Mouse (Mus musculus): ENCODE measurements around the gene Chid1. TPM values are rescaled to one million over a fixed set of nuclear protein-coding genes. Genes with fewer than 3 reads are reported as not detected.

Chid1 gene
- polyA plus RNA-seq, 1 experiment from 2014 or later: 32.0 TPM

DNA sequence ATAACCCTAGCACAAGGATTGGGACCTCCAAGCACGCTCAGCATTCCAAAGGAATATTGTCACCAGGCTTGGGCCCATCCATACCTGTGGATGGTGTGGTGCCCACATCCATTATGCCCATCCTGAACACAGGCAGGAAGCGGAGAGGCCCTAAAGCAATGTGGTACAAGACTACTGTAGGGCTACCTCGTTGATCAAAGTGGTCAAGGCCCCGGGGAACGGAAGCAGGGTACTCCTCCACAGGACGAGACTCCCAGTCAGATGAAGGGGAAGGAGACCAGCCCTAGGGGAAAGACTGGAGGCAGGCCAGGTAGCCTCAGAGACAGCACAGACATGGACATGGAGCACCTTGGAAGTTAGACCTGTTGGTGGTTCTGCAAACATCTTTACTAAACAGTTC lies 66.9 kb downstream of the Chid1 start:
- Histone ChIP-seq H3K4me3 (no peak overlapping the region), H3K9ac (no peak overlapping the region), H3K27ac (no peak overlapping the region), H3K36me3 (peaks cover 38% of the 10 kb centered on the region), H3K4me2 (no peak overlapping the region), H3K9me3 (replicated peaks) (no peaks in the 10 kb centered on the region), H3K4me1 (peaks cover 74% of the 10 kb centered on the region), H3K27me3 (replicated peaks) (no peaks in the 10 kb centered on the region)
- 76% methylated on average over 6 of the region's 6 CpGs for WGBS (ENCODE audit: insufficient replicate concordance)
- ATAC-seq: no peak

DNA sequence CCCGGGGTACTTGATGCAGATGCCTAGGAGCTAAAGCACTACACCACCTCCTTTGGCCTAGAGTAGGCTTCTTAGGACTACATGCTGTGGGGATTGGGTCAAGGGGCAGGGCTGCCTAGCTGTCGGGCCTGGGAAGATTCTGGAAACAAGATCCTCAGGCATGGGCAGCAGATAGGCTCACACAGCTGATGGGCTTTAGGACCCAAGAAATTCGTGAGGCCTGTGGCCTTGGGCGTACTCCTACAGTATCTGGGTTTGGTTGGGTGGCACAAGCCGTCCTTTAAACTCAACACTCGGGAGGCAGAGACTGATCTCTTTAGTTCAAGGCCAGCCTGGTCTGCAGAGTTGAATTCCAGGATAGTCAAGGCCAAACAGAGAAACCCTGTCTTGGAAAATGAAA lies 67.4 kb downstream of the Chid1 start:
- Histone ChIP-seq H3K9me3 (replicated peaks) (no peaks in the 10 kb centered on the region), H3K27ac (0 out of 2 replicates have a peak overlapping the region, but pooled peaks have one; percentile 7), H3K9ac (no peak overlapping the region), H3K4me3 (no peak overlapping the region), H3K4me2 (no peak overlapping the region), H3K27me3 (replicated peaks) (no peaks in the 10 kb centered on the region), H3K36me3 (peaks cover 38% of the 10 kb centered on the region), H3K4me1 (peaks cover 73% of the 10 kb centered on the region)
- 72% methylated on average over 6 of the region's 6 CpGs for WGBS (ENCODE audit: insufficient replicate concordance)
- ATAC-seq: no peak

DNA sequence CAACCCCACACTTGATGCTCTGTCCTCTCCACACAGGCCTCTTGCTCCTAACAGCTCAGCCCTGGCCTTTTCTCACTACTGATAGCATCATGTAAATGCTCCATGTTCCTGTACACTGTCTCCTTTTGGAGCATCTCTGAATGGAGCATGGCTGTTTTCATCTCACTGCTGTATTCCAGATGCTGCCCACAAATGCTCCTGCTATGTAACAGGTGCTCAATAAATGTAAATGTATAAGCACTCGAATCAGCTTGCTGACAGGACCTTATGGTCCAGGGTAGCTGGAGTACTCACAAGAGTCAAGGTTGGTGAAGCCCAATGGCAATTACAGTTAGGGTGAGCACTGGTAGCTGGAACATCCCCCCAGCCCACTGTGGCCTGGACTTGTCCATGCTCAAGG lies 68.4 kb downstream of the Chid1 start:
- Histone ChIP-seq H3K4me1 (peaks cover 73% of the 10 kb centered on the region), H3K27ac (0 out of 2 replicates have a peak overlapping the region, but pooled peaks have one; percentile 8), H3K4me2 (no peak overlapping the region), H3K9ac (no peak overlapping the region), H3K4me3 (no peak overlapping the region), H3K9me3 (replicated peaks) (no peaks in the 10 kb centered on the region), H3K27me3 (replicated peaks) (peaks cover 6% of the 10 kb centered on the region), H3K36me3 (peaks cover 38% of the 10 kb centered on the region)
- WGBS (ENCODE audit: insufficient replicate concordance): 89% methylated on average over 1 of the region's 1 CpGs
- ATAC-seq: no peak

DNA sequence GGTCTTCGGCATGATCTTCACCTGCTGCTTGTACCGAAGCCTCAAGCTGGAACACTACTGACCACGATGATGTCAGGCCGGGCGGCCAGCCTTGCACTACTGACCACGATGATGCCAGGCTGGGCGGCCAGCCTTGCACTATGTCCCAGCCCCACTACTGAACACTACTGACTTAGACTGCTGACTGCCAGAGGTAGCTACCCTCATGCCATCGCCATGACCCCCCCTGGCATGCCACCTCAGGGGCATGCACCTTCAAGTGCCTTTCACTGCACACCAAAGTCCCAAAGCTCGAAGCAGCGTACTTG lies 69.1 kb downstream of the Chid1 start:
- H3K36me3 ChIP-seq: peaks cover 38% of the 10 kb centered on the region
- H3K9ac ChIP-seq: no peak overlapping the region
- 89% methylated on average over 10 of the region's 10 CpGs for WGBS (ENCODE audit: insufficient replicate concordance)
- no peaks in the 10 kb centered on the region for H3K9me3 ChIP-seq (replicated peaks)
- no peak overlapping the region for H3K4me3 ChIP-seq
- no peak for ATAC-seq
- H3K4me2 ChIP-seq: no peak overlapping the region
- H3K27me3 ChIP-seq (replicated peaks): peaks cover 12% of the 10 kb centered on the region
- H3K27ac ChIP-seq: no peak overlapping the region
- peaks cover 73% of the 10 kb centered on the region for H3K4me1 ChIP-seq

DNA sequence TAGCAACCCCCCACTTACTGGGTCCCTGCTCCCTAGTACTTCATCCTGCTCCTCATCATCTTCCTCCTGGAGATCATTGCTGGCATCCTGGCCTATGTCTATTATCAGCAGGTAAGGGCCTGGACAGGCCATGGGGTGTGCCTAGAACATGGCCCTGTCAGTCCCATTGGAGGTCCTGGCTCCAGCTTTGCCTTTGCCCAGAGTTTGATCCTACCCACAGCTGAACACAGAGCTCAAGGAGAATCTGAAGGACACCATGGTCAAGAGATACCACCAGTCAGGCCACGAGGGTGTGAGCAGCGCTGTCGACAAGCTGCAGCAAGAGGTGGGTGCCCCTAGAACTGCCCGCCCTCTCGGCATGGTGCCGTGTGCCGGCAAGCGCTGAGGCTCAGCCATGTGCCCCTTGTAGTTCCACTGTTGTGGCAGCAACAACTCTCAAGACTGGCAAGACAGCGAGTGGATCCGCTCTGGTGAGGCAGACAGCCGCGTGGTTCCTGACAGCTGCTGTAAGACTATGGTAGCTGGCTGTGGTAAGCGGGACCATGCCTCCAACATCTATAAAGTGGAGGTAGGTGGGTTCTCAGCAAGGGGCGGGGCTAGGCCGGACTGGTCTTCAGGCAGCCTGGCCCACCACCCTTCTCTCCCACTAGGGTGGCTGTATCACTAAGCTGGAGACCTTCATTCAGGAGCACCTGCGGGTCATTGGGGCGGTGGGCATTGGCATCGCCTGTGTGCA lies 69.6 kb downstream of the Chid1 start:
- Histone ChIP-seq H3K9me3 (replicated peaks) (no peaks in the 10 kb centered on the region), H3K4me2 (peak overlapping the region; percentile 95; the same call in 1 of the 2 replicates), H3K4me1 (peaks cover 75% of the 10 kb centered on the region), H3K4me3 (no peak overlapping the region), H3K27ac (peak overlapping the region; percentile 83), H3K27me3 (replicated peaks) (peaks cover 17% of the 10 kb centered on the region), H3K36me3 (peaks cover 38% of the 10 kb centered on the region), H3K9ac (no peak overlapping the region)
- no peak for ATAC-seq
- WGBS (ENCODE audit: insufficient replicate concordance): 85% methylated on average over 18 of the region's 18 CpGs

DNA sequence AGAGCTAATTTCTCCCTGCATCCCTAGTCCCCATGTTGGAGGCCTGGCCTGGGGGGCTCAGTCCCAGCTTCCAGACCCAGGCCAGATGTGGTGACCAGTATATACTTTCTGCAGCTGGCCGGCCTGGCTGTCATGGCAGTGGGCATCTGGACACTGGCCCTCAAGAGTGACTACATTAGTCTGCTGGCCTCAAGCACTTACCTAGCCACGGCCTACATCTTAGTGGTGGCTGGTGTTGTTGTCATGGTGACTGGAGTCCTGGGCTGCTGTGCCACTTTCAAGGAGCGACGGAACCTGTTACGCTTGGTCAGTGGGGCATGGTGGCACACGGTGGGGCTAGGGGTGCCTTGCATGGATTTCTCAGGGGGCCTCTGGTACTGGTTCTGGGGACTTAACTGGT lies 70.3 kb downstream of the Chid1 start:
- Histone ChIP-seq H3K4me2 (peak overlapping the region; percentile 95), H3K4me3 (peak overlapping the region; percentile 82), H3K36me3 (peaks cover 38% of the 10 kb centered on the region), H3K27me3 (replicated peaks) (peaks cover 25% of the 10 kb centered on the region), H3K9ac (peak overlapping the region; percentile 82), H3K27ac (peak overlapping the region; percentile 83), H3K4me1 (peaks cover 80% of the 10 kb centered on the region), H3K9me3 (replicated peaks) (no peaks in the 10 kb centered on the region)
- ATAC-seq: no peak
- WGBS (ENCODE audit: insufficient replicate concordance): 82% methylated on average over 6 of the region's 6 CpGs

DNA sequence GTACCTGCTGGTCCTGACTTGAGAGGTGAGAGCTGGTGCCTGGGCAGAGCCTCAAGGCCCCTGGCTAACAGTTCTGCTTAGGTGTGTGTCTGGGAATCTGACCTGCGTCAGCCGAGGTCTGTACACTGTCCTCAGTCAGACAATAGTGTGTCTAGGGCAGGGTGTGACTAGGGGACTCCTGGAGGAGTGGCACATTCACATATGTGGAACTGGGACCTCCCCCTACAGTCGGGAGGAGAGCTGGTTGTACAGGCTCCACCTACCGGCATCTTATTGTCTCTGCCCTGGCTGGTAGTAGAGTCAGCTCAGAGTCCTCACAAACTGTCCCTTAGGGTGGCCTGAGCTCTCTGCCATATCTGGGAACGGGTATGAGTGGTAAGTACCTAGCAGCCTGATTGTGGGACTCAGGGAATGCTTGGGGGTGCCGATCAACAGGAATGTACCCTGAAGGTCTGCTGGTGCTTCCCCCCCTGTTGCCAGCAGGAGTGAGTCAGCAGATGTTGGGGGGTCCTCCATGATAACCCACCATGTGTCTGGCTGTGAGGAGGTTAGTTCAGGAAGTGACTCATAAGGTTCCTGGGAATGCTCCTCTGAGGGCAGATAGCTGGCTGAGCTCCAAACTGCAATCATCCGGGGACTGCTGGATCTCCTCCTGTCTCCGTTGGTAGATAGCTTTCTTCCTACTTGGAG lies 71.0 kb downstream of the Chid1 start:
- Histone ChIP-seq H3K27me3 (replicated peaks) (peaks cover 31% of the 10 kb centered on the region), H3K27ac (peak overlapping the region; percentile 83), H3K9ac (peak overlapping the region; percentile 82), H3K4me2 (peak overlapping the region; percentile 95), H3K36me3 (peaks cover 38% of the 10 kb centered on the region), H3K4me3 (peak overlapping the region; percentile 82), H3K9me3 (replicated peaks) (no peaks in the 10 kb centered on the region), H3K4me1 (peaks cover 79% of the 10 kb centered on the region)
- 6% methylated on average over 8 of the region's 8 CpGs for WGBS (ENCODE audit: insufficient replicate concordance)
- ATAC-seq: peak; percentile 71

DNA sequence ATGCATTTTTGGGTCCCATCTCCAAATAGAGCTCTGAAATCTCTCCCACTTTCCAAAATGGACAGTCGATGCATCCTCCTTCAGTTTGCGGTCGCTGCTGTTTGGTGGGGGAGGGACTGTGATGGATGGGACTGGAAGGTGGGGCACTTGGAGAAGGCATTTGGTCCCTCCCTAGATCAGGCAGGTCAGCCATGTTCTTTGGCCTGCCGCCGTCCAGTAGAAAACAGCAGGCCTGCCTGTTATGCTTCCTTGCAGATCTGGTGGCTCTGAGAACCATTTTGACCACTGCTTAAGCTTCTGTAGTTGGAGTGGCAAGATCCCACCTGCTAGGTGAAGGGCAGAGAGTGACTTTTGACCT lies 71.5 kb downstream of the Chid1 start:
- H3K4me1 ChIP-seq: peaks cover 74% of the 10 kb centered on the region
- no peak for ATAC-seq

DNA sequence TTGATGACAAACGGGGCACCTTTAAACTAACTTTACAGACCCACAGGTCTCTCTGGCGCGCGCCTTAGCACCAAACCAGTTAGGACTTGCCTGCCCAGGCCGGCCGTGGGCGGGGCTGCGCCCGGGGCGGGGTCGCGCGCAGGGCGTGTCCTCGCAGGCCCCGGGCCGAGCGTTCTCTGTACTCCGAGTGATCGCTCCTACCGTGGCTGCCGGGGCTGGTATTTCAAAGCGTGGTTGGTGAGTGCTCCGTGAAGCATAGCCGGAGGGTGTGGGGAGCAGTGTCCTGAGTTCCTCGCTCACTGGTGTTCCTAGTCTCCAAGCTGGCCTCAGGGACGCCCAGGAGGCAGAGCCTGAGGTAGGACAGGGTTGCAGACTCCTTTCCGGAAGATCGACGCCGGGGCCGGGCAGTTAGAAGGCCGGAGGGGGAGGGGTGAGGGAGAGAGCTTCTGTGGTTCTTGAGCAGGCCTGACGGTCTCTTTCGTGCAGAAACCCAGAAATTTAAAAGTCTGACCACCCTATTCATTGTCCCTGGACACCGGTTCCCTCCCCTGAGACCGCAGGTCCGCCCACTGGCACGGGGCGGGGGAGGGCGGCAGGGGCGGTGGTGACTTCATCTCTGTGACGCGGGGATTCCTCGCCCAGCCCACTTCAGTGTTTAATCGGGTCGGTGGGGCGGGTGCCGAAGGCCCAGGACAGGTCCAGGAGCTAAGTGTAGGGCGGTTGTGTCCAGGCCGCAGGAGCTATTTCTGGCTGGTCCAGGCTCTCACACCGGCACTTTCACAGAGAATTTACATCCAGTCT lies 72.2 kb downstream of the Chid1 start, which contains the start of gene Cd151:
Gene Cd151 (plus strand): TSS at position 163 of the 801 bp plus-strand sequence.
- H3K27me3 ChIP-seq (replicated peaks): peaks cover 44% of the 10 kb centered on the region
- peak within 1 kb of the TSS; percentile 95 for H3K4me2 ChIP-seq
- peak; percentile 87 for ATAC-seq
- H3K27ac ChIP-seq: peak within 1 kb of the TSS; percentile 83
- H3K9ac ChIP-seq: peak within 1 kb of the TSS; percentile 82
- peaks cover 33% of the 10 kb centered on the region for H3K36me3 ChIP-seq
- H3K4me1 ChIP-seq: peaks cover 70% of the 10 kb centered on the region
- no peaks in the 10 kb centered on the region for H3K9me3 ChIP-seq (replicated peaks)
- WGBS (ENCODE audit: insufficient replicate concordance): 1% methylated on average over 52 of the region's 52 CpGs
- peak within 1 kb of the TSS; percentile 82 for H3K4me3 ChIP-seq

More for the DNA sequence above, 71.5 kb downstream of the Chid1 start:
- H3K9me3 ChIP-seq (replicated peaks): no peaks in the 10 kb centered on the region
- H3K9ac ChIP-seq: peak overlapping the region; percentile 82
- WGBS (ENCODE audit: insufficient replicate concordance): 20% methylated on average over 5 of the region's 5 CpGs
- peak overlapping the region; percentile 82 for H3K4me3 ChIP-seq
- H3K27me3 ChIP-seq (replicated peaks): peaks cover 37% of the 10 kb centered on the region
- peak overlapping the region; percentile 83 for H3K27ac ChIP-seq
- H3K36me3 ChIP-seq: peaks cover 38% of the 10 kb centered on the region
- peak overlapping the region; percentile 95 for H3K4me2 ChIP-seq

DNA sequence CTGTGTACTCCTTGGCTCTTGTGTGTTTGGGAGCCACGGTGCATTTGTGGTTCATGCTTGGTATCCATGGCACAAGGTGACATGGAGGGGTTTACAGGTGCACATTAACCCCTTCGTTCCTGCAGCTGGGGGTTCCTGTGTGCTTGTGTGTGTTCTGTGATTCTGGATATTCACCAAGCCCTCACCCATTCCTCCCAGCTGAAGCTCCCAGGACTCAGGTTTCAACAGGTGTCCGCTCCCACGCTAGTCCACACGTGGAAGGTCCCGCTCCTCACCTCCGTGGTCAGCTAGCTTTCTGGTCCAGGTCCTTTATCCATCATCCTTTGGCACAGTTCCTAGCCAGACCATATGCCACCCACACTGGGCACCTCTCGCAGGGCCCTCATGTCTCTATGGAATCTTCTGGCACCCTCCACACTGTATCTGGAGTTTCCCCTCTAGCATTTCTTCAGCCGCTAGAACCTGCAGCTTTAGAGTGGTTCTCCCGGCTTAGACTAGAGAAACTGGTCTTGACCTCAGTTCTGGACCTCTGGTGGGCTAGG lies 73.0 kb downstream of the Chid1 start:
- peaks cover 51% of the 10 kb centered on the region for H3K27me3 ChIP-seq (replicated peaks)
- peak overlapping the region; percentile 82 for H3K4me3 ChIP-seq
- peak overlapping the region; percentile 95 for H3K4me2 ChIP-seq
- H3K36me3 ChIP-seq: peaks cover 25% of the 10 kb centered on the region
- 55% methylated on average over 10 of the region's 10 CpGs for WGBS (ENCODE audit: insufficient replicate concordance)
- ATAC-seq: no peak
- H3K27ac ChIP-seq: peak overlapping the region; percentile 83
- peaks cover 74% of the 10 kb centered on the region for H3K4me1 ChIP-seq
- H3K9ac ChIP-seq: peak overlapping the region; percentile 82
- H3K9me3 ChIP-seq (replicated peaks): no peaks in the 10 kb centered on the region

DNA sequence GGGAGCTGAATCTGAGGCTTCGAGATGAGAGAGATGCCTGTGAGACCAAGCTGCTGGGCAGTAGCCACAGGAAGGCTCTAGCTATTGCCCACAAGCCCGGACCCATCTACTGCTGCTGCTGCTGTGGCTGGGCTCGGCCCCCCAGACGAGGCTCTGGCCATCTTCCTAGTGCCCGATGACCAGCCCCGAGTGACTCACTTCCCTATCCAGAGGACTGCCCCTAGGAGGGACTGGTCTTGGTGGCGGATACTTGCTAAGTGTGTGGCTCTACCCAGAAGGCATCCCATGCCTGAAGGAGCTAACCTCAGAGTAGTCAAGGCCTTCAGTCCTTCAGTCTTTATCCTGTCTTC lies 73.6 kb downstream of the Chid1 start:
- no peak overlapping the region for H3K4me2 ChIP-seq
- H3K4me1 ChIP-seq: peaks cover 80% of the 10 kb centered on the region
- WGBS (ENCODE audit: insufficient replicate concordance): 42% methylated on average over 7 of the region's 7 CpGs

More for the DNA sequence above, 73.6 kb downstream of the Chid1 start:
- no peak for ATAC-seq
- 0 out of 2 replicates have a peak overlapping the region, but pooled peaks have one; percentile 6 for H3K27ac ChIP-seq
- no peak overlapping the region for H3K4me3 ChIP-seq
- no peak overlapping the region for H3K9ac ChIP-seq
- H3K36me3 ChIP-seq: peaks cover 19% of the 10 kb centered on the region
- H3K9me3 ChIP-seq (replicated peaks): no peaks in the 10 kb centered on the region
- peaks cover 58% of the 10 kb centered on the region for H3K27me3 ChIP-seq (replicated peaks)
